Mouse (Mus musculus): ENCODE measurements around the gene Calm1.

DNA sequence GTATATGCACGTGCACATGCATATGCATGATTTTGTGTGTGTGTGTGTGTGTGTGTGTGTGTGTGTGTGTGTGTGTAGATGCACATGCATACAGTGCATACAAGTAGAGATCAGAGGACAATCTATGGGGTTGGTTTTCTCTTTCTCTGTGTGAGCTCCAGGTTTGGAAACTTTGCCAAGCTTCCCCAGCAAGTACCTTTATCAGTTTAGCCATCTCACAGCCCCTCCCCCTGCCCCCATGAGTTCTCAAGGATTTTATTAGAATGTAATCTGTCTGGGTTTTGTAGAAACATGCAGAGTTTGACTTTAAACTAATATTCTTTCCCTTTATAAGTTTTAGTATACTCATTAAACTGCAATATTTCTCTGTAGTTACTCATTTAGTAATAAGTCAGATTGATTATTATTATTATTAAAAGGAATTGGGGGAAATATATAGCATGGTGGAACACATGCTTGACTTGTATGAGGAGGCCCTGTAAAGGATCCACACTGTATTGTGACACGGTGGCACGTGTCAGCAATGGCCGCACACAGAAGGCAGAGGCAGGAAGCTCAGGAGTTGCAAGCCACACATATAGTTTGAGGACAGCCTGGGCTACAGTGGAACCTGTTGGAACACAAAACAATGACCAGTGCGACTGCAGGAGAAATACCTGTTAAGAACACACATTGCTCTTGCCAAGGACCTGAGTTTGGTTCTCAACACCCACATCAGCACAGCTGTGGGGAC lies 12.4 kb downstream of the Calm1 start:
- TF ChIP-seq CTCF (IDR thresholded peaks at IDR 0.05; ENCODE audit: extremely low read depth, insufficient read length, insufficient replicate concordance, low read depth, low read length) (no peak), POLR2A (IDR thresholded peaks at IDR 0.05; ENCODE audit: low read depth, low read length) (no peak)
